Mouse (Mus musculus): Measurements from ENCODE around the gene Lifr. TPM values are rescaled to one million over a fixed set of nuclear protein-coding genes. Genes with fewer than 3 reads are reported as not detected.

The Lifr gene
- total and polyA plus RNA-seq, 2 experiments from 2014 or later, result 12.2 to 28.0 TPM

- H3K27ac ChIP-seq (ENCODE audit: low read depth, low read length), result no peak overlapping the region
- no peak for TF ChIP-seq CTCF (IDR thresholded peaks at IDR 0.05)
- H3K4me3 ChIP-seq (ENCODE audit: low read depth, low read length), result no peak overlapping the region
- DNase-seq (ENCODE audit: low spot score), result no peak
- H3K4me1 ChIP-seq (ENCODE audit: insufficient read depth, low read length), result no peaks in the 10 kb centered on the region
- 84% methylated on average over 15 of the region's 15 CpGs for WGBS
- H3K4me2 ChIP-seq (ENCODE audit: low read depth, low read length, poor library complexity, severe bottlenecking), result no peak overlapping the region
- ATAC-seq (ENCODE audit: low FRiP score), result no peak
- H3K27me3 ChIP-seq (ENCODE audit: insufficient read depth, low read length), result no peaks in the 10 kb centered on the region
- no peaks in the 10 kb centered on the region for H3K36me3 ChIP-seq (ENCODE audit: insufficient read depth, low read length)
- no peaks in the 10 kb centered on the region for H3K9me3 ChIP-seq (ENCODE audit: low read length)
- H3K9ac ChIP-seq (replicated peaks; ENCODE audit: low read length, poor library complexity, severe bottlenecking), result no peak overlapping the region
These were observed 151.9 kb downstream of the Lifr start for GRCm38 (mm10) chr15:7242161-7242850.

Other genes starting within 250 kb of the Lifr start
- 2.0 and 3.8 TPM in 2 replicates for gene Osmr, start 215.6 kb upstream of the Lifr start, total RNA-seq (2014; rRNA removed)
- 1.8 TPM in 2 replicates for gene Osmr, start 215.6 kb upstream of the Lifr start, polyA plus RNA-seq (2015; fragmentation: Nextera tagmentation; extraction: Ambion mirVana)

Data from midbrain, postnatal 0 days (tissue).